Mouse (Mus musculus): ENCODE measurements around the gene Cyp4f17.
A peak's percentile ranks its signal among the peaks of the same experiment; 100 is the strongest.
"Not testable (repeated sequence)": the region's sequence is repeated elsewhere in the genome, so short reads cannot be mapped to it uniquely, and the experiment has no call there.

Cyp4f17 gene

GRCm38 (mm10) chr17:32527748-32528147 is 21.9 kb downstream of the Cyp4f17 start:
- no peak for DNase-seq (ENCODE audit: low read depth, low spot score)

GRCm38 (mm10) chr17:32528408-32529337 is 22.8 kb downstream of the Cyp4f17 start:
- DNase-seq (ENCODE audit: low read depth, low spot score): peak; percentile 87

- DNase-seq (ENCODE audit: low read depth, low spot score): not testable (repeated sequence)
These were observed 26.5 kb downstream of the Cyp4f17 start for GRCm38 (mm10) chr17:32532356-32532755.

- no peak for DNase-seq (ENCODE audit: low read depth, low spot score)
These were observed 28.2 kb downstream of the Cyp4f17 start for GRCm38 (mm10) chr17:32534068-32534467.

- peak; percentile 80 for DNase-seq (ENCODE audit: low read depth, low spot score)
These were observed 30.4 kb downstream of the Cyp4f17 start, which contains the start of gene Cyp4f16 for GRCm38 (mm10) chr17:32536051-32536866. Gene Cyp4f16, plus strand, starts transcription at chr17:32536558.

GRCm38 (mm10) chr17:32536867-32537250 is 31.0 kb downstream of the Cyp4f17 start:
- no peak for DNase-seq (ENCODE audit: low read depth, low spot score)

- not testable (repeated sequence) for DNase-seq (ENCODE audit: low read depth, low spot score)
These were observed 38.9 kb downstream of the Cyp4f17 start for GRCm38 (mm10) chr17:32544792-32545191.

GRCm38 (mm10) chr17:32550377-32550776 is 44.5 kb downstream of the Cyp4f17 start:
- DNase-seq (ENCODE audit: low read depth, low spot score): not testable (repeated sequence)

GRCm38 (mm10) chr17:32550900-32551770 is 45.3 kb downstream of the Cyp4f17 start:
- peak; percentile 91 for DNase-seq (ENCODE audit: low read depth, low spot score)

- DNase-seq (ENCODE audit: low read depth, low spot score): not testable (repeated sequence)
These were observed 47.2 kb downstream of the Cyp4f17 start for GRCm38 (mm10) chr17:32553016-32553415.

GRCm38 (mm10) chr17:32554368-32554767 is 48.5 kb downstream of the Cyp4f17 start:
- not testable (repeated sequence) for DNase-seq (ENCODE audit: low read depth, low spot score)

GRCm38 (mm10) chr17:32563301-32563700 is 57.5 kb downstream of the Cyp4f17 start:
- not testable (repeated sequence) for DNase-seq (ENCODE audit: low read depth, low spot score)

- not testable (repeated sequence) for DNase-seq (ENCODE audit: low read depth, low spot score)
These were observed 67.4 kb downstream of the Cyp4f17 start for GRCm38 (mm10) chr17:32573286-32573685.

- DNase-seq (ENCODE audit: low read depth, low spot score): no peak
These were observed 71.8 kb downstream of the Cyp4f17 start for GRCm38 (mm10) chr17:32577496-32578186.
